In the genomic region with DNA sequence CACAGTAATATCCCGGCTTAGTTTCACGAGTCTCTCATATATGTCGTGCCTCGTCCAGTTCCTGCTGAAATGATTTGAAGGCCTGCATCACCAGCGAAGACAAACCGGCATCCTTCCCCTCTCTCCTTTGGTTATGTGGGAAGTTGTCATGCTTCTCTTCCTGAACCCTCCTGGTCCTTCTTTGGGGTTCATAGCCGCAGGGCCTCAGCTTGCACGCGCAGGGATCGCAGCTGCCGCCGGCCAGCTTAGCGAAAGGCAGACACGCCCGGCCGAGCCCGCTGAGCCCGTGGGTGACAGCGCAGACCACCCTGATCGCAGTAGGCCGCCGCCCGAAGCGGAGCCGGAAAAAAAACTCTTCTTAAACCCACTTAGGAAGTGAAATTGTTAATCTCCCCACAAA, we compare ENCODE assay signal across 26 mouse cellular contexts. TPM values are rescaled to one million over a fixed set of nuclear protein-coding genes. Genes with fewer than 3 reads are reported as not detected.
"Had no signal": no experiment of that assay in that cellular context is flagged by ENCODE, and none has a peak within 500 bp of the region (broad histone marks: within the 10 kb centered on the region; RNA-seq: fewer than 3 reads in every experiment).

No protein-coding gene starts in this region.

- H3K36me3 ChIP-seq: liver, embryonic 13.5 days; liver, embryonic 15.5 days; lung, embryonic 15.5 days; neural tube, embryonic 12.5 days; stomach, embryonic 15.5 days had no signal

- H3K9ac ChIP-seq: liver, embryonic 13.5 days; liver, embryonic 15.5 days; liver, postnatal 0 days; lung, embryonic 15.5 days; neural tube, embryonic 12.5 days; stomach, embryonic 15.5 days had no signal

- H3K4me1 ChIP-seq: liver, embryonic 13.5 days; liver, embryonic 15.5 days; lung, embryonic 15.5 days; megakaryocyte, embryonic 14.5 days; neural tube, embryonic 12.5 days; stomach, embryonic 15.5 days had no signal

- H3K9me3 ChIP-seq: liver, embryonic 13.5 days; liver, embryonic 15.5 days; lung, embryonic 15.5 days; neural tube, embryonic 12.5 days; stomach, embryonic 15.5 days had no signal

- H3K27ac ChIP-seq: liver, embryonic 13.5 days; liver, embryonic 15.5 days; lung, embryonic 15.5 days; macrophage; neural tube, embryonic 12.5 days; stomach, embryonic 15.5 days; stomach, postnatal 0 days had no signal

- DNase-seq: liver, embryonic 13.5 days; liver, postnatal 0 days; lung, adult 2 months; lung, postnatal 14 days; lung, postnatal 36 days; midbrain, embryonic 14.5 days; retina, postnatal 1 day; right cerebral cortex, adult 18-20 months; thymus, adult 2 months; thymus, postnatal 25 days; thymus, postnatal 4 days had no signal

- H3K4me2 ChIP-seq: liver, embryonic 13.5 days; liver, embryonic 15.5 days; lung, embryonic 15.5 days; neural tube, embryonic 12.5 days; stomach, embryonic 15.5 days had no signal

- ATAC-seq: liver, postnatal 0 days; lung, postnatal 0 days; midbrain, embryonic 16.5 days had no signal

- H3K4me3 ChIP-seq: liver, embryonic 13.5 days; liver, embryonic 15.5 days; lung, embryonic 15.5 days; megakaryocyte, embryonic 14.5 days; neural tube, embryonic 12.5 days; stomach, embryonic 15.5 days had no signal

RNA-seq across cellular contexts. Expression of gene Esx1, which starts 17.4 kb away (rescaled TPM):
- total RNA-seq: megakaryocyte progenitor cell, adult 5-6 weeks; monocyte, adult 5-6 weeks; neutrophil, adult 5-6 weeks had no signal
- polyA plus RNA-seq: liver, embryonic 13.5 days; liver, embryonic 15.5 days; liver, postnatal 0 days; lung, adult 2 months; lung, embryonic 15.5 days; lung, postnatal 0 days; macrophage; midbrain, embryonic 14.5 days; midbrain, embryonic 16.5 days; neural tube, embryonic 12.5 days; neural tube, embryonic 14.5 days; spleen, adult 2 months; stomach, embryonic 15.5 days; stomach, postnatal 0 days; thymus, adult 2 months; urinary bladder, adult 2 months had no signal
